Mouse (Mus musculus): ENCODE data around the gene Wdr43.

- TF ChIP-seq EP300 (IDR thresholded peaks at IDR 0.05; ENCODE audit: low read depth) (no peak), CTCF (IDR thresholded peaks at IDR 0.05; ENCODE audit: low read depth) (no peak)
Observed at GRCm38 (mm10) chr17:71617033-71617362, 1.3 kb downstream of the Wdr43 start.
